Mouse (Mus musculus) heart, embryonic 15.5 days (tissue): ENCODE results near the gene Exoc3l2. TPM values are rescaled to one million over a fixed set of nuclear protein-coding genes. Genes with fewer than 3 reads are reported as not detected.

Experiments
- polyA plus RNA-seq: library from polyadenylated mRNA; unstranded; fragments of >200 nt; fragmentation: Nextera tagmentation; extraction: Ambion mirVana; gene quantifications from 2 replicates; pipeline ENCODE4 v1.2.1, GENCODE M21; 2015

The Exoc3l2 gene
- polyA plus RNA-seq, 1 experiment from 2014 or later, result 0.91 TPM

Other genes with a start within 250 kb of the Exoc3l2 start
- 33.8 and 37.9 TPM in 2 replicates for gene Opa3, start 235.0 kb upstream of the Exoc3l2 start, polyA plus RNA-seq
- 81.2 and 81.6 TPM in 2 replicates for gene Vasp, start 191.5 kb upstream of the Exoc3l2 start, polyA plus RNA-seq
- gene Ppm1n, start 183.3 kb upstream of the Exoc3l2 start, polyA plus RNA-seq, result 0.11 and 0.16 TPM in 2 replicates
- 27.2 TPM in 2 replicates for gene Rtn2, start 180.7 kb upstream of the Exoc3l2 start, polyA plus RNA-seq
- gene Fosb, start 153.3 kb upstream of the Exoc3l2 start, polyA plus RNA-seq, result 0.20 and 0.47 TPM in 2 replicates
- gene Ercc1, start 118.6 kb upstream of the Exoc3l2 start, polyA plus RNA-seq, result 59.8 and 60.3 TPM in 2 replicates
- gene Cd3eap, start 103.8 kb upstream of the Exoc3l2 start, polyA plus RNA-seq, result 13.6 and 15.5 TPM in 2 replicates
- 13.5 and 14.4 TPM in 2 replicates for gene Ppp1r13l, start 103.6 kb upstream of the Exoc3l2 start, polyA plus RNA-seq
- gene Ercc2, start 81.3 kb upstream of the Exoc3l2 start, polyA plus RNA-seq, result 8.9 and 11.3 TPM in 2 replicates
- gene Klc3, start 59.2 kb upstream of the Exoc3l2 start, polyA plus RNA-seq, result 3.0 and 4.3 TPM in 2 replicates
- gene Ckm, start 58.6 kb upstream of the Exoc3l2 start, polyA plus RNA-seq, result 1,612 and 2,052 TPM in 2 replicates
- gene Mark4, start 4.5 kb upstream of the Exoc3l2 start, polyA plus RNA-seq, result 7.6 and 8.5 TPM in 2 replicates
- 1.5 and 1.7 TPM in 2 replicates for gene Bloc1s3, start 45.0 kb downstream of the Exoc3l2 start, polyA plus RNA-seq
- 73.2 and 81.2 TPM in 2 replicates for gene Trappc6a, start 45.1 kb downstream of the Exoc3l2 start, polyA plus RNA-seq
- gene Nkpd1, start 54.5 kb downstream of the Exoc3l2 start, polyA plus RNA-seq, result not detected in 2 replicates
- 15.8 and 24.0 TPM in 2 replicates for gene Ppp1r37, start 99.7 kb downstream of the Exoc3l2 start, polyA plus RNA-seq
- gene Zfp296, start 114.0 kb downstream of the Exoc3l2 start, polyA plus RNA-seq, result 0.38 and 0.42 TPM in 2 replicates
- gene Gemin7, start 114.3 kb downstream of the Exoc3l2 start, polyA plus RNA-seq, result 111 and 131 TPM in 2 replicates
- gene Clasrp, start 141.2 kb downstream of the Exoc3l2 start, polyA plus RNA-seq, result 28.5 and 39.0 TPM in 2 replicates
- 6.1 and 10.0 TPM in 2 replicates for gene Relb, start 166.1 kb downstream of the Exoc3l2 start, polyA plus RNA-seq
- gene Clptm1, start 201.7 kb downstream of the Exoc3l2 start, polyA plus RNA-seq, result 67.3 and 83.2 TPM in 2 replicates
- gene Apoc2, start 214.6 kb downstream of the Exoc3l2 start, polyA plus RNA-seq, result 2.0 and 7.9 TPM in 2 replicates
- gene Gm44805, start 218.1 kb downstream of the Exoc3l2 start, polyA plus RNA-seq, result 0.25 TPM in 1 of 2 replicates, not detected in the other
- 0.34 and 2.5 TPM in 2 replicates for gene Apoc4, start 218.1 kb downstream of the Exoc3l2 start, polyA plus RNA-seq
- 12.3 and 17.0 TPM in 2 replicates for gene Apoc1, start 229.3 kb downstream of the Exoc3l2 start, polyA plus RNA-seq
- gene Apoe, start 235.9 kb downstream of the Exoc3l2 start, polyA plus RNA-seq, result 596 and 739 TPM in 2 replicates